Mouse (Mus musculus) liver, postnatal 0 days (tissue): ENCODE measurements around the gene Papln. TPM values are rescaled to one million over a fixed set of nuclear protein-coding genes. Genes with fewer than 3 reads are reported as not detected.

ENCODE experiments used
- ATAC-seq: fragments of 200-750 bp; cut with Nextera tagmentation; 2 replicates; pipeline ENCODE4 v1.8.0; 2017; ENCODE audit warnings: mild to moderate bottlenecking, moderate library complexity
- DNase-seq: peaks from one replicate; pipeline ENCODE4 v3.0.0-alpha.2; 2016
- H3K27ac ChIP-seq: fragments of 300-500 bp; sonication (generic); 2 replicates; pipeline ENCODE4 v1.5.1; 2014; ENCODE audit warnings: antibody characterized with exemption, moderate library complexity, mild to moderate bottlenecking, low read depth
- H3K27me3 ChIP-seq: fragments of 300-500 bp; sonication (generic); 2 replicates; pipeline ENCODE4 v1.6.1; 2014; ENCODE audit warnings: low read length, control low read depth, mixed read lengths; ENCODE audit not compliant: insufficient read depth
- H3K36me3 ChIP-seq: fragments of 300-500 bp; sonication (generic); replicated peaks from 2 replicates; pipeline ENCODE4 v1.6.1; 2014; ENCODE audit warnings: mild to moderate bottlenecking, control low read depth, low read length, moderate library complexity, mixed read lengths; ENCODE audit not compliant: insufficient read depth
- H3K4me1 ChIP-seq: fragments of 300-500 bp; sonication (generic); 2 replicates; pipeline ENCODE4 v1.6.1; 2014; ENCODE audit warnings: antibody characterized with exemption, mild to moderate bottlenecking, control low read depth; ENCODE audit not compliant: insufficient read depth
- H3K4me2 ChIP-seq: fragments of 300-500 bp; sonication (generic); 2 replicates; pipeline ENCODE4 v1.6.1; 2014; ENCODE audit warnings: low read depth, mild to moderate bottlenecking, low read length, moderate library complexity, mixed read lengths
- H3K4me3 ChIP-seq: fragments of 300-500 bp; sonication (generic); 2 replicates; pipeline ENCODE4 v1.5.1; 2014; ENCODE audit warnings: low read depth, low read length
- H3K9ac ChIP-seq: fragments of 300-500 bp; sonication (generic); replicated peaks from 2 replicates; pipeline ENCODE4 v1.6.1; 2014; ENCODE audit warnings: mild to moderate bottlenecking, moderate library complexity
- H3K9me3 ChIP-seq: fragments of 300-500 bp; sonication (generic); 2 replicates; pipeline ENCODE4 v1.6.1; 2016; ENCODE audit warnings: mild to moderate bottlenecking, control low read depth, low read length, mixed read lengths
- CTCF ChIP-seq: sonication (generic); IDR thresholded peaks from 2 replicates; pipeline ENCODE4 v1.5.1; 2016; ENCODE audit warnings: antibody characterized with exemption, low read depth
- EP300 ChIP-seq: IDR thresholded peaks from 2 replicates; pipeline ENCODE4 v1.6.1; 2016; ENCODE audit warnings: antibody characterized with exemption, low read depth, mild to moderate bottlenecking
- WGBS: fragments of 180-500 bp; shearing (Covaris S2); extraction: QIAGEN DNeasy Blood & Tissue Kit; methylation state at CpG from one replicate; pipeline ENCODE4 v1.1.7; 2014; ENCODE audit not compliant: insufficient replicate concordance; 5-methylcytosine and 5-hydroxymethylcytosine counted together
- polyA plus RNA-seq: library from polyadenylated mRNA; unstranded; fragments of >200 nt; fragmentation: Nextera tagmentation; extraction: Ambion mirVana; gene quantifications from 2 replicates; pipeline ENCODE4 v1.2.1, GENCODE M21; 2015

Gene Papln
- polyA plus RNA-seq, 1 experiment from 2014 or later = 0.15 TPM

DNA sequence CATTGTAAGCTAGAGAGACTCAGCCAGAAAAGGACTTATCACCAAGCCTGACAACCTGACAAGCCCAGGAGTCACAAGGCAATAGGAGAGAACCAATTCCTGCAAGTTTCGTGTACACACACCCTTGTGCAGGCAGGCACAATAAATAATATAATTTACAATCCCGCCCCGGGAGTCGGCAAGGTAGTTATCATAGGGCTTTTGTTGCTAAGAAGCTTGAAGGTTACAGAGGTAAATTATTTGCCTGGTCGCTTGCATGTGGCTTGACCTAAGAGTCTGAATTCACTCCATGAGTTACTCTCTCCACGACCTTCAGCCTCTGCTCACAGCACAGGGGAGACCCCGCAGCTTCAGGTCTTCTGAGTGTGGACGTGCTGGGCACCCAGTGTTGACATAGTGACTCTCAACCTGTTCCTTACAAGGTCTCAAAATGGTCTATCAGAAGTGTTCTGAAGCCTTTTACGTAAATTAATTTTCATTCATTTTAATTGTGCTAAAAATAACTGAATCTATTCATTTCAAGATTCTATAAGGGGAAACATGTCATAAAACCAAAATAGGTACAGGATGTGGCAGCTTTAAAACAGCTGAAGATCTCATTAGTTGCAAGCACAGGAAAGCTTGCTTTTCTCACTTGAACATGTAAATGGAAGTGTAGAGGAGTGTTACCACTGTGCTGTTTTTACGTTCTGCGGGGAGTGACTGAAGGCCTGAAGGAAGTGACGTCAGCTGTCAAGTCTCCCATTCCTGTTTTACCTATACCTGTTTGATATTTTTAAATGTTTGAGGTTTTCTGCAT is 36.7 kb upstream of the Papln start:
- ATAC-seq (no peak), DNase-seq (no peak)
- Histone ChIP-seq H3K27ac (no peak overlapping the region), H3K36me3 (peaks cover 85% of the 10 kb centered on the region), H3K27me3 (no peaks in the 10 kb centered on the region), H3K4me3 (no peak overlapping the region), H3K4me2 (no peak overlapping the region), H3K9me3 (no peaks in the 10 kb centered on the region), H3K4me1 (no peaks in the 10 kb centered on the region), H3K9ac (no peak overlapping the region)
- TF ChIP-seq EP300 = no peak
- no peak for TF ChIP-seq CTCF
- 84% methylated on average over 12 of the region's 12 CpGs for WGBS

DNA sequence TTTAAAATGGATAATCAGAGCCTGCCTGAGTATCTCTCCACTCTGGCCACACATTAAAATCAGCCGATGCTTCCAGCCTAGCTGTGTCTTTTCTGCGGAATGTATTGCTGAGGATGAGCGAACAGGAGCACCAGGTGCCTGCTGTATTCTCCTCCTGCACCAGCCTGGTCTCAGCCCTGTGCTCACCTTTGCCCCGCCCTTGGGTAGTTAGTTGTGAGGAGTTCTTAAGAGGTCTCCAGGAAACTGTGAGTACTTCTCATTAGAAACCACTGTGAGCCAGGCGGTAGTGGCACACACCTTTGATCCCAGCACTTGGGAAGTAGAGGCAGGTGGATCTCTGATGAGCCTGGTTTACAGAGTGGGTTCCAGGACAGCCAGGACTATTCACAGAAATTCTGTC is 31.2 kb upstream of the Papln start:
- Histone ChIP-seq H3K4me2 (no peak overlapping the region), H3K27ac (no peak overlapping the region), H3K4me1 (no peaks in the 10 kb centered on the region), H3K9ac (no peak overlapping the region), H3K36me3 (peaks cover 68% of the 10 kb centered on the region), H3K9me3 (no peaks in the 10 kb centered on the region), H3K4me3 (no peak overlapping the region), H3K27me3 (no peaks in the 10 kb centered on the region)
- ATAC-seq (no peak), DNase-seq (no peak)
- WGBS = 93% methylated on average over 5 of the region's 5 CpGs
- TF ChIP-seq CTCF (no peak), EP300 (no peak)

DNA sequence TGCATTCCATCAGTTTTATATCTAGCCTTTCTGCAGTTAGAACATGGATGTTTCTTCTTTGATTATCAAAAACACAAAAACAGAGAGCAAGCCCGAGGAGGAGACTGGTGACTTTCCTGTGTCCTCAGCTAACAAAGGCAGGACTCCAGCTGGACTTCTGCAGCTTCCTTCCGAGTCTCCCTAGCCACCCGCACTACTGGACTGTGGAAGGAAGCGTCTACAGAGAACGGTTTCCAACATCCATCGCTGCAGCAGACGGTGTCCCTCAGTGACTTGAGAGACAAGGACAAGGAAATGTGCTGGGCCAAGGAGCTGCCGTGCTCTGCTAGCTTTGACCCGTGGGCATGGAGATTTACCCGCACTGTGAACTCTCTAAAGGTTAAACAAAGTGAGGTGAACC is 29.4 kb upstream of the Papln start:
- TF ChIP-seq CTCF (no peak), EP300 (no peak)
- Histone ChIP-seq H3K4me1 (no peaks in the 10 kb centered on the region), H3K9ac (no peak overlapping the region), H3K9me3 (no peaks in the 10 kb centered on the region), H3K4me2 (no peak overlapping the region), H3K4me3 (no peak overlapping the region), H3K27me3 (no peaks in the 10 kb centered on the region), H3K36me3 (peaks cover 54% of the 10 kb centered on the region), H3K27ac (no peak overlapping the region)
- no peak for ATAC-seq
- no peak for DNase-seq
- 87% methylated on average over 10 of the region's 10 CpGs for whole genome bisulfite sequencing

DNA sequence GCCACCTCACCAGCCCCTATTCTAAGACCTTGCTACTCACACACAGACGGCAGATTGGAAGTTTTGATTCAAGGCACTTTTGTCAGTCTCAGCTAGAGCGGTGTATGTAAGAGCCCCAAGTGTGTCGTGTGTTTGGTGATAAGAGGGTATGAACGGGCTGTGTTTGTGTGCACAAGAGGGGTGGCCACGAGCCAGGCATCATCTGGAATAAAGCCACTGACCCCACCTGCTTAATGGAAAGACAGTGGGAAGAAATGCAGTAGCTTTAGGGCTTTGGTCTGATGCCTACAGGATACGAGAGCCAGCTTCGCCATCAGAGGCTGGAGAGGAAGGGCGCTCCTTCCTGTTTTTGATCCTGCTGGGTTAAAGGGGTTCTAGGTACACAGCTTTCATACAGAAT is 27.2 kb upstream of the Papln start:
- DNase-seq (no peak), ATAC-seq (no peak)
- Histone ChIP-seq H3K4me3 (no peak overlapping the region), H3K9me3 (no peaks in the 10 kb centered on the region), H3K9ac (no peak overlapping the region), H3K4me1 (no peaks in the 10 kb centered on the region), H3K36me3 (peaks cover 33% of the 10 kb centered on the region), H3K27me3 (no peaks in the 10 kb centered on the region), H3K4me2 (no peak overlapping the region), H3K27ac (no peak overlapping the region)
- WGBS = 69% methylated on average over 8 of the region's 8 CpGs
- TF ChIP-seq EP300 (no peak), CTCF (no peak)

DNA sequence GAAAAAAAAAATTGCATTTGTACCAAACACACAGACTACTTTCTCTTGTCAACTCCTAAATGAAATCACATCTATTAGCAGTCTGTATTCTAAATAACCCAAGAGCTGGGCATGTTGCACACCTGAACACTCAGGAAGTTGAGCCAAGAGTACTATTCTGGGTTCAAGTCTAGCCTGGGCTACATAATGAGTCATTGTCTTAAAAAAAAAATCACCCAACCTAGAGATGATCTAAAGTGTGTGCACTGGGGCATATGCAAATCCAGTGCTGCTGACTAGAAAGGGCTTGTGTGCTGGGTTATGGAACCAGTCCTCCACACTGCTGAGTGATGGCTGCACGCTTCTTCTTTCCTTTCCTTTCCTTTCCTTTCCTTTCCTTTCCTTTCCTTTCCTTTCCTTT is 24.8 kb upstream of the Papln start:
- Histone ChIP-seq H3K27ac (no peak overlapping the region), H3K9ac (no peak overlapping the region), H3K27me3 (no peaks in the 10 kb centered on the region), H3K4me1 (no peaks in the 10 kb centered on the region), H3K36me3 (peaks cover 14% of the 10 kb centered on the region), H3K4me2 (no peak overlapping the region), H3K4me3 (no peak overlapping the region), H3K9me3 (no peaks in the 10 kb centered on the region)
- TF ChIP-seq CTCF (no peak), EP300 (no peak)
- 81% methylated on average over 1 of the region's 1 CpGs for WGBS
- ATAC-seq = no peak
- DNase-seq = no peak

DNA sequence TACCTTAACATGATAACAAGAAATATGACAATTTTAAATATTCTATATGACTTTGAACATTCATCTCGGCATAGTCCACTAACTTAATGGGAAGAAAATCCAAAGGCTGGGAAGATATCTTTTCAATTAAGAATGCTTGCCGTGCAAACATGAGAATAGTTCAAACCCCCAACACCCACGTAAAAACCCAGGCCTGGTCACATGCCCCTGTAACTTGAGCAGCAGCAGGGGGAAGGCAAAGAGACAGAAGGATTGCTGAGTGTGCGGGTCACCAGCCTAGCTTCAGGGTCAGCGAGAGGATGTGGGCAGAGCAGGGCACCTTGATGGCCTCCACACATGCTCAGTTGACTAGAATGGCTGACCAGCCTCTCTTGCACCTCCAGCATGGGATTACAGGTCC is 21.7 kb upstream of the Papln start:
- H3K9me3 ChIP-seq = no peaks in the 10 kb centered on the region
- WGBS = 60% methylated on average over 5 of the region's 5 CpGs
- no peak for ATAC-seq

More for the DNA sequence above, 21.7 kb upstream of the Papln start:
- Histone ChIP-seq H3K4me2 (no peak overlapping the region), H3K4me3 (no peak overlapping the region), H3K27me3 (no peaks in the 10 kb centered on the region), H3K27ac (no peak overlapping the region), H3K9ac (no peak overlapping the region), H3K36me3 (no peaks in the 10 kb centered on the region), H3K4me1 (no peaks in the 10 kb centered on the region)
- TF ChIP-seq CTCF (no peak), EP300 (no peak)
- no peak for DNase-seq
